Mouse (Mus musculus): ENCODE results near the gene Sars. TPM values are rescaled to one million over a fixed set of nuclear protein-coding genes. Genes with fewer than 3 reads are reported as not detected.

Gene Sars
- polyA plus RNA-seq, 1 experiment from 2014 or later = 116 TPM

DNA sequence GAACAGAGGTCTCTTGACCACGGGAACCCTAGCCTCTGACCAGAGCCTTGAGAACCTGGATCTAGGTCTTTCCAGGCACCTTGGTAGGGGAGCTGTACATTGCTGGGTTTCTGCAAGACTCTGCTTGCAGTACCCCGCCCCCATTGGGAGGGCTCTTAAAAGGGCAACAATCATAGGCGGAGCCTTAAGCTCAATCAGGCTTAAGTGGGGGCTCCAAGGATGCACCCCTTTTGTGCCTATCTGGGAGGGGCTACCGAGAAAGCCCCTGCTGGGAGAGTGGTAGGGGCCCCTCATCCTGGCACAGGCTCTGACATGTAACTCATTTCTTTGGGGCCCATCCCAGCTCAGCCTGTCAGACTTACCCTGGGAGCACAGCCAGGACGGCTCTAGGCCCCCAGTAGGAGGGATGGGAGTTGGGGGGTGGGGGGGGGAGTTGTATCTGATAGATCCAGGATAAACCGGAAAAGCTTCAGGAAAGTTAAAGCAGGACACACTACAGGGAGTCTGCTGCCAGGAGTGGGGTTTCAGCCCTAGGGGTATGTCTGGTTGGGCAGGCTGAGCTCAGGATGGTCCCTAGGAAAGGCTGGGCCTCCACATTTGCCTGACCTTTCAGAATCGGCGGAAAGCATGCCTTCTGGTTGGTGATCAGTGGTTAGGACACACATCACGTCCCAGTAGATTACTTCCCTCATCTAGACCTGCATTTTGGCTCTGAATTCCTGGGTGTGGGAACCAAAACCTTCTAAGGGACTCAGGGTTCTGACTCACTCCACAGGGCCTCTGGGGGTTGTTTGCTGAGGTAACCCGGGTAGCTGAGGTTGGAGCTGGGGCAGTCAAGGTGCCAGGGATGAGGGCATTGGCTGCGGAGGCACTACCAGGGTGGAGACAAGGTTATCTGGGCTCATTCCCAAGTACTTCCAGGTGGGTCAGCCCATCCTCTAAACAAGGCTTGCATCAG lies 20.9 kb downstream of the Sars start:
- no peak overlapping the region for H3K4me3 ChIP-seq
- no peak overlapping the region for H3K9ac ChIP-seq

DNA sequence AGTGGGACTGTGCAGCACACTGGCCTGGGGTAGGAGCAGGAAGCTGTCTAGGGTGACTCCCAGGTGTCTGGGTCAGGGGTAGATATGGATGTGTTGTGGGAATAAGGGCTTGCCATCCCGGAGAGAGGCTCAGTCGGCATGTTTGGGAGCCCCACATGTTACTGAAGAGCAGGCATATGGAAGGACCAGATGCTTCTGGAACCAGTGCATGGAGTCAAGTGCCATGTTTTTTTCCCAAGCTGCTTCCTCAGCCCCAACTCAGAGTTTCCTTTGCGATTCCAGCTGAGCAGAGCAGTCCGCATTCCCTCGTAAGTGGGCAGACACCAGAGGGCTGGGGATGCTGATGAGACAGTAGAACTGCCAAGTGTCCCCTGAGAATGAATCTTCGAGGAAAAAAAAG lies 22.0 kb downstream of the Sars start:
- Histone ChIP-seq H3K27ac (no peak overlapping the region), H3K27me3 (no peaks in the 10 kb centered on the region; the same call in 1 of the 2 replicates), H3K4me1 (peaks cover 12% of the 10 kb centered on the region), H3K36me3 (peaks cover 31% of the 10 kb centered on the region), H3K9ac (no peak overlapping the region), H3K9me3 (no peaks in the 10 kb centered on the region), H3K4me2 (no peak overlapping the region), H3K4me3 (no peak overlapping the region)
- WGBS = 27% methylated on average over 6 of the region's 6 CpGs
- ATAC-seq (ENCODE audit: borderline replicate concordance, extremely low read depth, low FRiP score, low TSS enrichment) = no peak

More for the DNA sequence above, 20.9 kb downstream of the Sars start:
- Histone ChIP-seq H3K4me2 (peak overlapping the region; percentile 37), H3K27ac (no peak overlapping the region), H3K9me3 (no peaks in the 10 kb centered on the region), H3K4me1 (peaks cover 12% of the 10 kb centered on the region), H3K27me3 (no peaks in the 10 kb centered on the region), H3K36me3 (peaks cover 42% of the 10 kb centered on the region)
- 20% methylated on average over 11 of the region's 11 CpGs for WGBS
- peak; percentile 75 for ATAC-seq (ENCODE audit: borderline replicate concordance, extremely low read depth, low FRiP score, low TSS enrichment)

DNA sequence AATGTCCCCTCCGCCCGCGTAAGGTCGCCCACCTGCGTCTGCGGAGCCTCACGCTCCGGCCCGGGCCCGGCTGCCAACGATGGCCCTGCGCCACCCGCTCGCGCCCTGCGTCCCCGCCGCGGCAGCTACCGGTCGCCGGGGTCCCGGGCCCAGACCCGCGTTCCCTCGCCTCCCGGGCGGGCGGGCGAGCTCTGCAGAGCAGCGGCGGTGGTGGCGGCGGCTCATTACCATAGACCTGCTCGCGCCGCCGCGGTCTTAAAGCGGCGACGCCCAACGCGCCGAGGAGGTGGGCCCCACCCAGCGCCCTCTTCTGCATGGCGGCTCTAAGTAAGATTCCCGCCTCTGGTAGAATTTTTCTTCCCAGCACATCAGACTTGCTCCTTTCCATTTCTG lies 29.2 kb downstream of the Sars start:
- H3K4me1 ChIP-seq = peaks cover 20% of the 10 kb centered on the region
- H3K36me3 ChIP-seq = peaks cover 23% of the 10 kb centered on the region
- peaks cover 12% of the 10 kb centered on the region for H3K27me3 ChIP-seq
- ATAC-seq (ENCODE audit: borderline replicate concordance, extremely low read depth, low FRiP score, low TSS enrichment) = peak; percentile 78; the same call in 1 of the 2 replicates
- peak overlapping the region; percentile 98 for H3K4me2 ChIP-seq
- no peaks in the 10 kb centered on the region for H3K9me3 ChIP-seq
- under 1% methylated on average over 48 of the region's 48 CpGs for WGBS
- peak overlapping the region; percentile 60 for H3K27ac ChIP-seq
- H3K9ac ChIP-seq = peak overlapping the region; percentile 56
- peak overlapping the region; percentile 69 for H3K4me3 ChIP-seq

DNA sequence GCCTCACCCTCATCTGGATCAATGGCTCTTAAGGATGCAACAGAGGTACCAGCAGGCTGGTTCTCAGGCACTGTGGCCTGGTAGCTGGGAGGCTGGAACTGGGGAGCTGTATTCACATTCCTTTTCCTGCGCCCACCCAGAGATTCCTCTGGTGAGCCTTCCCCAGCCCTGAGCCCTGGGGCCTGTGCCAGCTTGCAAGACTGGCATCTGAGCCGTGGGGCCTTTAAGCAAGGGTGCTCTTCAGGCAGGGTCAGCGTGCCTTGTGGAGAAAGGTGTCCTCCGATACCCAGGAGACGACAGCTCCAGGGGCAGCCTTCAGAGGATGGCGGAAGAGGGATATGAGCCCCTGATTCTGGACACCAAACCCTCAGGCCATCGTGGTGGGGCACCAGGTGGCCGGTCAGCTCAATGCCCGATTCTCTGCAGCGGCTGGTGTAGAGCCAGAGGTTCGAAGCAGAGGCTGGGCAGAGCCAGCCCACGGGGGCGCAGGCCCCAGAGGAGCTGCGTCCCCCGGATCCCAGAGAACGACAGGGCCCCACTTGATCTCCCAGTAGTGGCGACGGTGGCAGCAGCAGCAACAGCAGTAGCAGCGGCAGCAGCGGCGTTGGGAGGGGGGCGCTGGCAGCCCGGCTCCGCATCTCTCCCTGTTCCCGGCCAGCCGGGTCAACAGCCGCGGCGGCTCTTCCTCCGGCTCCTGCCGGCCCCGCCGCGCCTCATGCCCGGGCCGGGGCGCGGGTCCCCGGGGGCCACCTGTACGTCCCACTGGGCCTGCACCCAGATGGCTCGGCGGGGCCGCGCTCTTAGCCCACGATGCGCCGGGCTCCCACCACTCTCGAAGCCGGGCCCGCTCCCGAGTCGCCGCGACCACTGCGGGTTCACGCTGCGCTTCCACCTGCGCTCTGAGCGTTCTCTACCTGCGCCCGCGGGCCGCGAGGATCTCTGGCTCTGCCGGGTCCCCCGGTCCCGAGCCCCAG lies 29.9 kb downstream of the Sars start, which contains the start of gene Celsr2:
TSS of gene Celsr2 (minus strand) at position 696 of the 974 bp plus-strand sequence.
- Histone ChIP-seq H3K27me3 (peaks cover 12% of the 10 kb centered on the region), H3K4me1 (peaks cover 24% of the 10 kb centered on the region), H3K27ac (peak within 1 kb of the TSS; percentile 60), H3K4me2 (peak within 1 kb of the TSS; percentile 98), H3K36me3 (peaks cover 23% of the 10 kb centered on the region), H3K9ac (peak within 1 kb of the TSS; percentile 56), H3K9me3 (no peaks in the 10 kb centered on the region), H3K4me3 (peak within 1 kb of the TSS; percentile 69)
- WGBS = 5% methylated on average over 61 of the region's 67 CpGs
- peak; percentile 21; the same call in 1 of the 2 replicates for ATAC-seq (ENCODE audit: borderline replicate concordance, extremely low read depth, low FRiP score, low TSS enrichment)

DNA sequence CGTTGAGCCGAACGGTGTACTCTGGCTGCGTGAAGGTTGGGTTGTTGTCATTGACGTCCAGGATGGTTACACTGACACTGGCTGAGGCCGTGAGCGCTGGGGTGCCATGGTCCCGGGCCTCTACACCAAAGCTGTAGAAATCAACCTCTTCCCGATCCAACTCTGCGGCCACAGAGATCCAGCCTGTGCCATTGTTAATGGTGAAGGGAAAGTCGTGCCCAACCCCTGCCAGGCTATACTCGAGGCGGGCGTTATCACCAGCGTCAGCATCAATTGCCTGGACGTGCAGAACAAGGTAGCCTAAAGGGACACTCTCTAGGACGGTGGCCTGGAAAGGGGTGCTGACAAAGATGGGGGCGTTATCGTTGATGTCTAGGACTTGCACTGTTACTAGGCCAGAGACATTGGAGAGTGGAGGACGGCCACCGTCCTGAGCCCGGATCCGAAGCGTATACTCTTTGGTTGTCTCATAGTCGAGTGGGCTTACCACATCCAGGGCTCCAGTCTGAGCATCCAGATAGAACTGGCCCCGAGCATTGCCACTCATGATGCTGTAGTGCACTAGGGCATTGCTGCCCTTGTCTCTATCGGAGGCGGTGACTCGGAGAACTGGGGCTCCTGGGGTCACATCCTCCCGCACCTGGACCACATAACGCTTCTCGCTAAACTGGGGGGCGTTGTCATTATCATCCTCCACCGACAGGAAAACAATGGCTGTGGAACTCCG lies 31.2 kb downstream of the Sars start:
- H3K4me1 ChIP-seq = peaks cover 24% of the 10 kb centered on the region
- no peak overlapping the region for H3K4me3 ChIP-seq
- peaks cover 23% of the 10 kb centered on the region for H3K36me3 ChIP-seq
- H3K4me2 ChIP-seq = no peak overlapping the region
- H3K27me3 ChIP-seq = peaks cover 12% of the 10 kb centered on the region
- WGBS = 96% methylated on average over 35 of the region's 35 CpGs
- no peak overlapping the region for H3K9ac ChIP-seq
- no peaks in the 10 kb centered on the region for H3K9me3 ChIP-seq
- no peak for ATAC-seq (ENCODE audit: borderline replicate concordance, extremely low read depth, low FRiP score, low TSS enrichment)
- H3K27ac ChIP-seq = no peak overlapping the region

DNA sequence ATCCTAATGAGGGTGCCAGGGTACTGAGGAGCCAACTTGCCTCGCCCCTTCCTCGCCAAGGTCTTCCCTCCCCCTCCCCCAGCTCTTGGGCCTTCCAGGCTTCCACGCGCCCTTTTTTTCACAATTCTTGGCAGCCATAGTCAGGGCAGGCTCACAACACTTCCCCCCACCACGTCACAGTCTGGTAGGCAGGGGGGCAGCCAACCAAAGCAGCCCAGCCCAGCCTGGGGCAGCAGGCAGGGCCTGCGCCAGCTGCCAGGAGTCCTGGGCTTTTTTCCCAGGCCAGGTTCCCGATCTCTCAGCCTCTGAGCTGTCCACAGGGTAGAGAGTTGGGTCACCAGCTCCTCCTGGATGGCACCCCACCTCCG lies 33.3 kb downstream of the Sars start:
- H3K27me3 ChIP-seq = peaks cover 8% of the 10 kb centered on the region
- WGBS = 66% methylated on average over 8 of the region's 8 CpGs
- H3K36me3 ChIP-seq = peaks cover 23% of the 10 kb centered on the region
- peak overlapping the region; percentile 55 for H3K27ac ChIP-seq
- peak overlapping the region; percentile 30 for H3K4me2 ChIP-seq
- H3K9ac ChIP-seq = no peak overlapping the region
- peaks cover 24% of the 10 kb centered on the region for H3K4me1 ChIP-seq
- no peak overlapping the region for H3K4me3 ChIP-seq
- H3K9me3 ChIP-seq = no peaks in the 10 kb centered on the region
- no peak for ATAC-seq (ENCODE audit: borderline replicate concordance, extremely low read depth, low FRiP score, low TSS enrichment)

DNA sequence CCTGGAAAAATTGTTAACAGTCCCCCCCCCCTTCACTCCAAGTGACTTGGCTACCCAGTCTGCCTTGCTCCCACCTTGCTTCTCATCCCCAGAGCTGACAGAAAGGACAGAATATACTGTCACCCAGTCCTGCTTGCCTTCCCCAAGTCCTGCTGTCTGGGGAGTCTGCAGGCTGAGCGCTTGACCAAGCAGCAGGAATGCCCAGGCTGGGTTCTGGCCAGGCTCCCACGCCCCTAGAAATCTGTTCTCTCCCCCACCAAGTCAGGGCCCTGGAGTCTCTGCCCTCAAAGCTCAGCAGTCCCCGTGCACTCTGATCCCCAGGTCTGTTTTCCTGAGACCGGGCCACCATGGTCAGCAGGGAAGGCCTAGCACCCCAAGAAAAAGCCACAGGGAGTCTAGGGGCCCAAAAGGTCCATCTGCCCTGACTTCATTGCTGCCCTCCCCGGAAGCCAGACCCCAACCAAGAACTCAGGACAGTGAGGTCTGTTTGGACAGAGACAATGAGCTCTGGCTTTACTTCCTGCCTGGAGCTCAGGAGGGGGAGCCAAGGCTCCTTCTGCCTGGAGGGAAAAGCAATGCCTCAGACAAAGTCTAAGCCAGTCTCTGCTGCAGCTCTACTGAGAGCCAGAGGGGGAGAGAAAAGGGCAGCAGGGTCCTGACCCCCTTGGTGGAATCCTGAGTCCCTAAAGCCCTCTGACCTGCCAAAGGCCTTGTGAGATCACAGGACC lies 33.8 kb downstream of the Sars start:
- no peak overlapping the region for H3K4me3 ChIP-seq

DNA sequence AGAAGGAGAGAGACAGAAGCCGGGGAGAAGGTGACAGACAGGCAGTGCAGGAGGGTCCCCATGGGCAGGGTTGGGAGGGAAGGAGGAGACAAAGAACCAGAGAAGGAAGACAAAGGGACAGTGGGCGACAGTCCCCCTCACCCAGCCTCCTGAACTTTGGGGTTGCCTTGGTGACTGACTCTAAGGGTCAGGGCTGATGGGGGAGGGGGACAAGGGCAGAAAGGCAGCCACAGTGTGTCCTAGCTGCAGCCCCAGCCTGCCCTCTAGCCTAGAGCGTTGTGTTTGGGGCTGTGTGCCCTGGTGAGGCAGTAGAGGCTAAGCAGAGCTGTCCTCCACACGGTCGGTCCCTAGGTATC lies 34.7 kb downstream of the Sars start:
- peaks cover 22% of the 10 kb centered on the region for H3K4me1 ChIP-seq
- H3K27ac ChIP-seq = no peak overlapping the region

More for the DNA sequence above, 33.8 kb downstream of the Sars start:
- 60% methylated on average over 5 of the region's 5 CpGs for WGBS
- H3K36me3 ChIP-seq = peaks cover 23% of the 10 kb centered on the region
- 0 out of 2 replicates have a peak, but pooled peaks have one; percentile 7 for ATAC-seq (ENCODE audit: borderline replicate concordance, extremely low read depth, low FRiP score, low TSS enrichment)
- H3K4me1 ChIP-seq = peaks cover 24% of the 10 kb centered on the region
- peak overlapping the region; percentile 55 for H3K27ac ChIP-seq
- H3K4me2 ChIP-seq = peak overlapping the region; percentile 30
- H3K9me3 ChIP-seq = no peaks in the 10 kb centered on the region
- no peak overlapping the region for H3K9ac ChIP-seq
- H3K27me3 ChIP-seq = peaks cover 2% of the 10 kb centered on the region

DNA sequence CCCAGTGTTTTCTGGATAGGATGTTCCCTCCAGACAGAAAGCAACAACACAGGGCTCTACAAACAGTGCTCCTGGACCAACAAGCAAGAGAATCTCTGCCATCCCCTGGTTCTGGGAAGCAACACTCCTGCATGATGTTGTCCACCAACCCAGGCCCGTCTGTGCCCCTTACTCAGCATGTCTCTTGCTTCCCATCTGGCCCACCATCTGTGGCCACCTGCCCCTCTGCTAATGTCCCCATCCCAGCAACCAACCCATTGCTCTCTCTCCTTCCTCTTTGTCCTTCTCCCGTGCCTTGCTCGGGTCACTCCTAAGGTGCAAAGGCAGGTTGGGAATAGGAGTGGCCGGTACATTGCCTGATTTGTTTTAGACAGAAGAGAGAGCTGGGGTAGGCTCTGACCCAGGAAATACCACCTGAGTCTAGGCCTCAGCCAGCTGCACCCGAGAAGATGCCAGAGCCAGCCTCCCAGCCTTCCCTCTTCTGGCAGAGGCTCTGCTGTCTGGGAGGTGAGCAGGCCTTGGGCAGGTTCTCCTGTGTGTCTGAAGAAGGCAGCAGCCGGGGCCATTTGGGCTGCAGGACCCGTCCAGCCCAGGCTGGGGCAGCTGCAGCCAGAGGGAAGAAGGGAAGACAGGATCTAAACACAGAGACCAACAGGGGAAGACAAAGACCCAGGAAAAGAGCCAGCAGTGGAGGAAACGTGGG lies 35.2 kb downstream of the Sars start:
- H3K27ac ChIP-seq = no peak overlapping the region
- peaks cover 23% of the 10 kb centered on the region for H3K36me3 ChIP-seq
- H3K9ac ChIP-seq = no peak overlapping the region
- peaks cover 17% of the 10 kb centered on the region for H3K4me1 ChIP-seq
- H3K9me3 ChIP-seq = no peaks in the 10 kb centered on the region
- no peak overlapping the region for H3K4me2 ChIP-seq
- no peak for ATAC-seq (ENCODE audit: borderline replicate concordance, extremely low read depth, low FRiP score, low TSS enrichment)
- no peak overlapping the region for H3K4me3 ChIP-seq
- no peaks in the 10 kb centered on the region for H3K27me3 ChIP-seq
- WGBS = 51% methylated on average over 8 of the region's 8 CpGs

More for the DNA sequence above, 34.7 kb downstream of the Sars start:
- Histone ChIP-seq H3K27me3 (no peaks in the 10 kb centered on the region), H3K4me2 (no peak overlapping the region; the same call in 1 of the 2 replicates), H3K36me3 (peaks cover 23% of the 10 kb centered on the region), H3K4me3 (no peak overlapping the region), H3K9me3 (no peaks in the 10 kb centered on the region), H3K9ac (no peak overlapping the region)
- no peak; the same call in 1 of the 2 replicates for ATAC-seq (ENCODE audit: borderline replicate concordance, extremely low read depth, low FRiP score, low TSS enrichment)
- 27% methylated on average over 5 of the region's 5 CpGs for WGBS

DNA sequence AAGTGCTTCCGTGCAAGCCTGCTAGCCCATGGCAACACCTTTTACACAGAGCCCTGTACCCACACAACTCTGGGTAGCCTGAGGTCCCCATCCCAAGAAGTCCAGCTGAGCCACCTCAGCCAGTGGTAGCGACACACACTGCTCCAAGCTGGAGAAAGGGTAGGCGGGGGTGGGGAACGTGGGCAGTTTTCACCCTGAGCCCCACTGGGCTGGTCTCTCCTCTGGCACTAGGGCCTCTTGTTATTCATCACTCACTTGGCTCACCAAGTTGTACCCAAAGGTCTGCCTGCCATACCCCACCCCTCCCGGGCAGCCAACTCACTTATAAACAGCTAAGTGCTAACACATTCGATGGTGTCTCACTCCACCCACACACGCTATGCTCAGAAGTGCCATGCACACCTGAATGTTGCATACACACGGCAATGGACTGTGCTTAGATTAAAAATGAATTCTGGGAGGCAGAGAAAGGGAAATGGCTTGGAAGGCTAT lies 36.4 kb downstream of the Sars start:
- Histone ChIP-seq H3K27me3 (no peaks in the 10 kb centered on the region), H3K4me2 (no peak overlapping the region), H3K36me3 (peaks cover 15% of the 10 kb centered on the region), H3K4me1 (peaks cover 15% of the 10 kb centered on the region), H3K9me3 (no peaks in the 10 kb centered on the region), H3K9ac (no peak overlapping the region), H3K27ac (no peak overlapping the region), H3K4me3 (no peak overlapping the region)
- WGBS = 77% methylated on average over 8 of the region's 8 CpGs
- ATAC-seq (ENCODE audit: borderline replicate concordance, extremely low read depth, low FRiP score, low TSS enrichment) = no peak
